Mouse (Mus musculus): ENCODE data around the gene Lrrc42. TPM values are rescaled to one million over a fixed set of nuclear protein-coding genes. Genes with fewer than 3 reads are reported as not detected.

Gene Lrrc42
- polyA plus RNA-seq, 1 experiment from 2014 or later = 38.8 TPM

GRCm38 (mm10) chr4:107286386-107286785, 33.1 kb upstream of the Lrrc42 start:
- 88% methylated on average over 8 of the region's 8 CpGs for WGBS
- no peak for ATAC-seq (replicated peaks; ENCODE audit: insufficient number of reproducible peaks, insufficient read depth, low FRiP score, low read depth)
- Histone ChIP-seq H3K4me1 (replicated peaks) (no peaks in the 10 kb centered on the region), H3K9me3 (replicated peaks) (no peaks in the 10 kb centered on the region), H3K9ac (no peak overlapping the region), H3K27ac (no peak overlapping the region), H3K4me3 (no peak overlapping the region), H3K4me2 (no peak overlapping the region), H3K36me3 (no peaks in the 10 kb centered on the region), H3K27me3 (no peaks in the 10 kb centered on the region)

GRCm38 (mm10) chr4:107285446-107286200, 32.3 kb upstream of the Lrrc42 start:
- no peaks in the 10 kb centered on the region for H3K9me3 ChIP-seq (replicated peaks)

GRCm38 (mm10) chr4:107280843-107281475, 27.6 kb upstream of the Lrrc42 start:
- no peak overlapping the region for H3K27ac ChIP-seq
- H3K27me3 ChIP-seq = no peaks in the 10 kb centered on the region
- no peak overlapping the region for H3K4me3 ChIP-seq
- H3K4me1 ChIP-seq (replicated peaks) = no peaks in the 10 kb centered on the region
- no peak for ATAC-seq (replicated peaks; ENCODE audit: insufficient number of reproducible peaks, insufficient read depth, low FRiP score, low read depth)
- 70% methylated on average over 7 of the region's 7 CpGs for WGBS
- H3K9me3 ChIP-seq (replicated peaks) = no peaks in the 10 kb centered on the region
- no peak overlapping the region for H3K9ac ChIP-seq
- H3K36me3 ChIP-seq = 0 out of 2 replicates have a peak, but pooled peaks cover 5% of the 10 kb centered on the region
- no peak overlapping the region for H3K4me2 ChIP-seq

More at GRCm38 (mm10) chr4:107285446-107286200, 32.3 kb upstream of the Lrrc42 start:
- H3K36me3 ChIP-seq = no peaks in the 10 kb centered on the region
- H3K9ac ChIP-seq = no peak overlapping the region
- WGBS = 68% methylated on average over 3 of the region's 3 CpGs
- no peak overlapping the region for H3K4me3 ChIP-seq
- no peak overlapping the region for H3K27ac ChIP-seq
- H3K4me2 ChIP-seq = no peak overlapping the region
- no peak for ATAC-seq (replicated peaks; ENCODE audit: insufficient number of reproducible peaks, insufficient read depth, low FRiP score, low read depth)
- H3K4me1 ChIP-seq (replicated peaks) = no peaks in the 10 kb centered on the region
- no peaks in the 10 kb centered on the region for H3K27me3 ChIP-seq

GRCm38 (mm10) chr4:107278188-107278707, 24.9 kb upstream of the Lrrc42 start:
- no peaks in the 10 kb centered on the region for H3K9me3 ChIP-seq (replicated peaks)
- H3K4me2 ChIP-seq = no peak overlapping the region
- no peaks in the 10 kb centered on the region for H3K4me1 ChIP-seq (replicated peaks)
- H3K27ac ChIP-seq = no peak overlapping the region
- WGBS = 26% methylated on average over 8 of the region's 8 CpGs
- H3K27me3 ChIP-seq = no peaks in the 10 kb centered on the region
- H3K9ac ChIP-seq = no peak overlapping the region
- no peak for ATAC-seq (replicated peaks; ENCODE audit: insufficient number of reproducible peaks, insufficient read depth, low FRiP score, low read depth)
- H3K4me3 ChIP-seq = no peak overlapping the region
- H3K36me3 ChIP-seq = 0 out of 2 replicates have a peak, but pooled peaks cover 5% of the 10 kb centered on the region

GRCm38 (mm10) chr4:107274511-107274910, 21.2 kb upstream of the Lrrc42 start:
- ATAC-seq (replicated peaks; ENCODE audit: insufficient number of reproducible peaks, insufficient read depth, low FRiP score, low read depth) = no peak
- no peak overlapping the region for H3K9ac ChIP-seq
- 63% methylated on average over 5 of the region's 5 CpGs for WGBS
- H3K4me1 ChIP-seq (replicated peaks) = no peaks in the 10 kb centered on the region
- H3K27ac ChIP-seq = no peak overlapping the region
- no peaks in the 10 kb centered on the region for H3K36me3 ChIP-seq
- H3K4me2 ChIP-seq = no peak overlapping the region
- H3K27me3 ChIP-seq = no peaks in the 10 kb centered on the region
- no peak overlapping the region for H3K4me3 ChIP-seq
- no peaks in the 10 kb centered on the region for H3K9me3 ChIP-seq (replicated peaks)

- 74% methylated on average over 4 of the region's 4 CpGs for WGBS
- Histone ChIP-seq H3K4me2 (no peak overlapping the region), H3K9ac (no peak overlapping the region), H3K9me3 (replicated peaks) (no peaks in the 10 kb centered on the region), H3K4me3 (no peak overlapping the region), H3K27me3 (no peaks in the 10 kb centered on the region), H3K27ac (no peak overlapping the region), H3K4me1 (replicated peaks) (no peaks in the 10 kb centered on the region), H3K36me3 (no peaks in the 10 kb centered on the region)
- no peak for ATAC-seq (replicated peaks; ENCODE audit: insufficient number of reproducible peaks, insufficient read depth, low FRiP score, low read depth)
These were observed 20.4 kb upstream of the Lrrc42 start for GRCm38 (mm10) chr4:107273683-107274082.

GRCm38 (mm10) chr4:107260001-107260400, 6.7 kb upstream of the Lrrc42 start:
- no peaks in the 10 kb centered on the region; the same call in 1 of the 2 replicates for H3K36me3 ChIP-seq
- H3K9me3 ChIP-seq (replicated peaks) = no peaks in the 10 kb centered on the region
- no peak for ATAC-seq (replicated peaks; ENCODE audit: insufficient number of reproducible peaks, insufficient read depth, low FRiP score, low read depth)
- H3K27me3 ChIP-seq = no peaks in the 10 kb centered on the region
- no peaks in the 10 kb centered on the region for H3K4me1 ChIP-seq (replicated peaks)
- no peak overlapping the region for H3K4me2 ChIP-seq
- no peak overlapping the region for H3K4me3 ChIP-seq
- no peak overlapping the region for H3K9ac ChIP-seq
- no peak overlapping the region for H3K27ac ChIP-seq
- WGBS = 30% methylated on average over 4 of the region's 4 CpGs

GRCm38 (mm10) chr4:107254414-107254813, 1.1 kb upstream of the Lrrc42 start:
- H3K9me3 ChIP-seq (replicated peaks) = no peaks in the 10 kb centered on the region
- H3K4me2 ChIP-seq = peak overlapping the region; percentile 86
- no peaks in the 10 kb centered on the region for H3K36me3 ChIP-seq
- peak overlapping the region; percentile 86 for H3K27ac ChIP-seq
- peaks cover 27% of the 10 kb centered on the region for H3K4me1 ChIP-seq (replicated peaks)
- WGBS = 26% methylated on average over 3 of the region's 3 CpGs
- H3K27me3 ChIP-seq = no peaks in the 10 kb centered on the region
- peak overlapping the region; percentile 95 for H3K4me3 ChIP-seq
- no peak for ATAC-seq (replicated peaks; ENCODE audit: insufficient number of reproducible peaks, insufficient read depth, low FRiP score, low read depth)
- peak overlapping the region; percentile 85 for H3K9ac ChIP-seq

GRCm38 (mm10) chr4:107252522-107252921, 810 bp downstream of the Lrrc42 start:
- no peak for ATAC-seq (replicated peaks; ENCODE audit: insufficient number of reproducible peaks, insufficient read depth, low FRiP score, low read depth)
- H3K9ac ChIP-seq = peak overlapping the region; percentile 85
- H3K4me2 ChIP-seq = peak overlapping the region; percentile 86
- no peaks in the 10 kb centered on the region for H3K36me3 ChIP-seq
- H3K27ac ChIP-seq = peak overlapping the region; percentile 86; the same call in 1 of the 2 replicates
- no peaks in the 10 kb centered on the region for H3K9me3 ChIP-seq (replicated peaks)
- H3K4me3 ChIP-seq = peak overlapping the region; percentile 95
- no peaks in the 10 kb centered on the region for H3K27me3 ChIP-seq
- WGBS = 2% methylated on average over 11 of the region's 11 CpGs
- H3K4me1 ChIP-seq (replicated peaks) = peaks cover 41% of the 10 kb centered on the region

GRCm38 (mm10) chr4:107250494-107250893, 2.8 kb downstream of the Lrrc42 start:
- Histone ChIP-seq H3K9ac (no peak overlapping the region), H3K4me1 (replicated peaks) (peaks cover 59% of the 10 kb centered on the region), H3K4me3 (no peak overlapping the region), H3K27ac (no peak overlapping the region), H3K4me2 (no peak overlapping the region), H3K36me3 (no peaks in the 10 kb centered on the region), H3K9me3 (replicated peaks) (no peaks in the 10 kb centered on the region), H3K27me3 (no peaks in the 10 kb centered on the region)
- ATAC-seq (replicated peaks; ENCODE audit: insufficient number of reproducible peaks, insufficient read depth, low FRiP score, low read depth) = no peak
- WGBS = 19% methylated on average over 4 of the region's 4 CpGs

GRCm38 (mm10) chr4:107249471-107249870, 3.9 kb downstream of the Lrrc42 start:
- Histone ChIP-seq H3K4me1 (replicated peaks) (peaks cover 67% of the 10 kb centered on the region), H3K36me3 (no peaks in the 10 kb centered on the region), H3K9ac (no peak overlapping the region), H3K4me3 (no peak overlapping the region), H3K9me3 (replicated peaks) (no peaks in the 10 kb centered on the region), H3K27me3 (no peaks in the 10 kb centered on the region), H3K27ac (0 out of 2 replicates have a peak overlapping the region, but pooled peaks have one; percentile 32), H3K4me2 (no peak overlapping the region)
- ATAC-seq (replicated peaks; ENCODE audit: insufficient number of reproducible peaks, insufficient read depth, low FRiP score, low read depth) = no peak
- 24% methylated on average over 2 of the region's 2 CpGs for WGBS

Measured in heart, embryonic 15.5 days (tissue).